Mouse (Mus musculus) E14TG2a.4 (cell line): Measurements from ENCODE around the gene Barx1.
A peak's percentile ranks its signal among the peaks of the same experiment; 100 is the strongest.

Experiments used
- H3K27me3 ChIP-seq: 2 replicates; pipeline ENCODE4 v1.6.1; 2014; ENCODE audit warnings: low read length, control low read depth; ENCODE audit not compliant: insufficient read depth
- H3K36me3 ChIP-seq: 2 replicates; pipeline ENCODE4 v1.6.1; 2014; ENCODE audit warnings: low read length, control low read depth; ENCODE audit not compliant: insufficient read depth
- H3K4me1 ChIP-seq: replicated peaks from 2 replicates; pipeline ENCODE4 v1.6.1; 2014; ENCODE audit warnings: low read depth, low read length, control low read depth
- H3K4me3 ChIP-seq: replicated peaks from 2 replicates; pipeline ENCODE4 v1.5.1; 2014; ENCODE audit warnings: mild to moderate bottlenecking, low read length
- H3K9me3 ChIP-seq: 2 replicates; pipeline ENCODE4 v1.6.1; 2014; ENCODE audit warnings: low read length, control low read depth
- CTCF ChIP-seq: conservative IDR thresholded peaks from 2 replicates; pipeline ENCODE4 v1.5.1; 2014; ENCODE audit warnings: low read length
- NANOG ChIP-seq: IDR thresholded peaks from 2 replicates; pipeline ENCODE4 v1.6.1; 2014; ENCODE audit warnings: borderline replicate concordance, low read length, mixed read lengths
- POU5F1 ChIP-seq: IDR thresholded peaks from 2 replicates; pipeline ENCODE4 v1.6.1; 2014; ENCODE audit warnings: low read length, borderline replicate concordance

The Barx1 gene

GRCm38 (mm10) chr13:48657791-48658190 is 5.0 kb upstream of the Barx1 start:
- Histone ChIP-seq H3K4me1 (peaks cover 39% of the 10 kb centered on the region), H3K27me3 (peaks cover 94% of the 10 kb centered on the region), H3K9me3 (no peaks in the 10 kb centered on the region), H3K4me3 (no peak overlapping the region), H3K36me3 (no peaks in the 10 kb centered on the region)
- TF ChIP-seq POU5F1 (no peak), CTCF (no peak)

GRCm38 (mm10) chr13:48658588-48659253 is 4.1 kb upstream of the Barx1 start:
- TF ChIP-seq POU5F1, result no peak
- TF ChIP-seq NANOG, result no peak
- TF ChIP-seq CTCF, result no peak
- peaks cover 93% of the 10 kb centered on the region for H3K27me3 ChIP-seq
- peaks cover 44% of the 10 kb centered on the region for H3K4me1 ChIP-seq
- H3K4me3 ChIP-seq, result peak overlapping the region; percentile 46
- no peaks in the 10 kb centered on the region for H3K9me3 ChIP-seq
- H3K36me3 ChIP-seq, result no peaks in the 10 kb centered on the region

GRCm38 (mm10) chr13:48659254-48660220 is 3.3 kb upstream of the Barx1 start:
- Histone ChIP-seq H3K27me3 (peaks cover 95% of the 10 kb centered on the region), H3K36me3 (no peaks in the 10 kb centered on the region), H3K4me3 (peak overlapping the region; percentile 46), H3K9me3 (peaks cover 4% of the 10 kb centered on the region; the same call in 1 of the 2 replicates), H3K4me1 (peaks cover 51% of the 10 kb centered on the region)
- TF ChIP-seq NANOG (no peak), POU5F1 (no peak), CTCF (no peak)

- H3K9me3 ChIP-seq, result peaks cover 6% of the 10 kb centered on the region; the same call in 1 of the 2 replicates
- H3K27me3 ChIP-seq, result peaks cover 95% of the 10 kb centered on the region
- H3K36me3 ChIP-seq, result no peaks in the 10 kb centered on the region
- peak overlapping the region; percentile 46 for H3K4me3 ChIP-seq
- TF ChIP-seq POU5F1, result no peak
- TF ChIP-seq CTCF, result no peak
- TF ChIP-seq NANOG, result no peak
- H3K4me1 ChIP-seq, result peaks cover 57% of the 10 kb centered on the region
These were observed 2.5 kb upstream of the Barx1 start for GRCm38 (mm10) chr13:48660221-48660734.

- H3K27me3 ChIP-seq, result peaks cover 96% of the 10 kb centered on the region
- TF ChIP-seq CTCF, result no peak
- TF ChIP-seq POU5F1, result no peak
- TF ChIP-seq NANOG, result no peak
- H3K36me3 ChIP-seq, result no peaks in the 10 kb centered on the region
- H3K4me1 ChIP-seq, result peaks cover 61% of the 10 kb centered on the region
- peaks cover 6% of the 10 kb centered on the region; the same call in 1 of the 2 replicates for H3K9me3 ChIP-seq
- no peak overlapping the region for H3K4me3 ChIP-seq
These were observed 2.1 kb upstream of the Barx1 start for GRCm38 (mm10) chr13:48660741-48661140.

GRCm38 (mm10) chr13:48661561-48661960 is 1.2 kb upstream of the Barx1 start:
- Histone ChIP-seq H3K27me3 (peaks cover 96% of the 10 kb centered on the region), H3K9me3 (peaks cover 6% of the 10 kb centered on the region; the same call in 1 of the 2 replicates), H3K4me1 (peaks cover 62% of the 10 kb centered on the region), H3K36me3 (no peaks in the 10 kb centered on the region), H3K4me3 (no peak overlapping the region)
- TF ChIP-seq POU5F1, result no peak
- TF ChIP-seq NANOG, result no peak
- TF ChIP-seq CTCF, result no peak

- Histone ChIP-seq H3K4me3 (peak overlapping the region; percentile 70), H3K4me1 (peaks cover 57% of the 10 kb centered on the region), H3K9me3 (peaks cover 6% of the 10 kb centered on the region), H3K36me3 (no peaks in the 10 kb centered on the region), H3K27me3 (peaks cover 97% of the 10 kb centered on the region)
- no peak for TF ChIP-seq CTCF
- no peak for TF ChIP-seq NANOG
- TF ChIP-seq POU5F1, result no peak
These were observed 601 bp downstream of the Barx1 start for GRCm38 (mm10) chr13:48663211-48663987.

GRCm38 (mm10) chr13:48663988-48664339 is 1.2 kb downstream of the Barx1 start:
- H3K4me1 ChIP-seq, result peaks cover 57% of the 10 kb centered on the region
- peak overlapping the region; percentile 70; the same call in 1 of the 2 replicates for H3K4me3 ChIP-seq
- TF ChIP-seq POU5F1 (no peak), CTCF (no peak), NANOG (no peak)
- H3K36me3 ChIP-seq, result no peaks in the 10 kb centered on the region
- peaks cover 6% of the 10 kb centered on the region for H3K9me3 ChIP-seq
- H3K27me3 ChIP-seq, result peaks cover 97% of the 10 kb centered on the region
